Mouse (Mus musculus): Measurements from ENCODE around the gene Vangl2. TPM values are rescaled to one million over a fixed set of nuclear protein-coding genes. Genes with fewer than 3 reads are reported as not detected.
"Not testable (repeated sequence)": the region's sequence is repeated elsewhere in the genome, so short reads cannot be mapped to it uniquely, and the experiment has no call there.

Vangl2 gene
- total RNA-seq, 2 experiments from 2014 or later = 13.4 to 13.6 TPM

- no peak for DNase-seq (ENCODE audit: low spot score in 2 of 2)
Measured at GRCm38 (mm10) chr1:172008351-172008750, 19.9 kb downstream of the Vangl2 start.

- no peak for DNase-seq (ENCODE audit: low spot score in 2 of 2)
Measured at GRCm38 (mm10) chr1:172007761-172008160, 20.5 kb downstream of the Vangl2 start.

GRCm38 (mm10) chr1:172001665-172002064, 26.6 kb downstream of the Vangl2 start:
- DNase-seq (ENCODE audit: low spot score in 2 of 2) = no peak

GRCm38 (mm10) chr1:172000641-172001040, 27.6 kb downstream of the Vangl2 start:
- DNase-seq (ENCODE audit: low spot score in 2 of 2) = peak; percentile 37 to 73

- no peak for DNase-seq (ENCODE audit: low spot score in 2 of 2)
Measured at GRCm38 (mm10) chr1:171998820-171999597, 29.2 kb downstream of the Vangl2 start.

- no peak for DNase-seq (ENCODE audit: low spot score in 2 of 2)
Measured at GRCm38 (mm10) chr1:171996701-171997100, 31.5 kb downstream of the Vangl2 start.

- no peak for DNase-seq (ENCODE audit: low spot score in 2 of 2)
Measured at GRCm38 (mm10) chr1:171994918-171995715, 33.1 kb downstream of the Vangl2 start.

- no peak for DNase-seq (ENCODE audit: low spot score in 2 of 2)
Measured at GRCm38 (mm10) chr1:171994501-171994900, 33.7 kb downstream of the Vangl2 start.

- DNase-seq (ENCODE audit: low spot score in 2 of 2) = no peak
Measured at GRCm38 (mm10) chr1:171992901-171993530, 35.2 kb downstream of the Vangl2 start.

- DNase-seq (ENCODE audit: low spot score in 2 of 2) = no peak
Measured at GRCm38 (mm10) chr1:171991883-171992282, 36.4 kb downstream of the Vangl2 start.

GRCm38 (mm10) chr1:171984121-171984520, 44.1 kb downstream of the Vangl2 start:
- DNase-seq (ENCODE audit: low spot score in 2 of 2) = no peak

- DNase-seq (ENCODE audit: low spot score in 2 of 2) = no peak
Measured at GRCm38 (mm10) chr1:171983372-171984001, 44.8 kb downstream of the Vangl2 start.

- no peak for DNase-seq (ENCODE audit: low spot score in 2 of 2)
Measured at GRCm38 (mm10) chr1:171982740-171983139, 45.5 kb downstream of the Vangl2 start.

- DNase-seq (ENCODE audit: low spot score in 2 of 2) = no peak
Measured at GRCm38 (mm10) chr1:171982170-171982569, 46.1 kb downstream of the Vangl2 start.

GRCm38 (mm10) chr1:171979969-171980730, 48.1 kb downstream of the Vangl2 start:
- peak in 1 of 2 experiments; percentile 70 for DNase-seq (ENCODE audit: low spot score in 2 of 2)

- DNase-seq (ENCODE audit: low spot score in 2 of 2) = no peak
Measured at GRCm38 (mm10) chr1:171977891-171978290, 50.4 kb downstream of the Vangl2 start.

GRCm38 (mm10) chr1:171976826-171977539, 51.3 kb downstream of the Vangl2 start:
- no peak for DNase-seq (ENCODE audit: low spot score in 2 of 2)

GRCm38 (mm10) chr1:171975831-171976230, 52.4 kb downstream of the Vangl2 start:
- no peak for DNase-seq (ENCODE audit: low spot score in 2 of 2)

GRCm38 (mm10) chr1:171975377-171975776, 52.9 kb downstream of the Vangl2 start:
- no peak for DNase-seq (ENCODE audit: low spot score in 2 of 2)

- DNase-seq (ENCODE audit: low spot score in 2 of 2) = not testable (repeated sequence)
Measured at GRCm38 (mm10) chr1:171974361-171974760, 53.9 kb downstream of the Vangl2 start.
